Mouse (Mus musculus) megakaryocyte-erythroid progenitor cell, adult 5 weeks (primary cell): ENCODE results near the gene Rara. TPM values are rescaled to one million over a fixed set of nuclear protein-coding genes. Genes with fewer than 3 reads are reported as not detected.

ENCODE experiments used
- polyA plus RNA-seq: library from polyadenylated mRNA; stranded (reverse); fragments of >175 nt; gene quantifications from 2 replicates; pipeline ENCODE4 v1.2.3, GENCODE M21; 2012

The Rara gene
- polyA plus RNA-seq = 63.7 and 64.3 TPM in 2 replicates

GRCm38 (mm10) chr11:98927438-98928076, at the start of gene Rara:
Rara (plus strand) TSS chr11:98927818.

GRCm38 (mm10) chr11:98907437-98908173, 20.0 kb upstream of the Rara start, which contains the start of gene Cdc6:
Cdc6 (plus strand) TSS chr11:98907801.

GRCm38 (mm10) chr11:98982773-98983133, 55.1 kb downstream of the Rara start, which contains the start of gene Gjd3:
Gjd3 (minus strand) TSS chr11:98983016.

GRCm38 (mm10) chr11:99023500-99024467, 96.2 kb downstream of the Rara start, which contains the start of gene Top2a:
Top2a (minus strand) TSS chr11:99024189.

Other genes starting within 250 kb of the Rara start
- 145 and 178 TPM in 2 replicates for gene Psmd3, start 245.3 kb upstream of the Rara start, polyA plus RNA-seq
- 0.08 and 0.45 TPM in 2 replicates for gene Csf3, start 226.6 kb upstream of the Rara start, polyA plus RNA-seq
- 92.5 and 107 TPM in 2 replicates for gene Med24, start 198.4 kb upstream of the Rara start, polyA plus RNA-seq
- gene Thra, start 187.2 kb upstream of the Rara start, polyA plus RNA-seq = 76.8 and 81.3 TPM in 2 replicates
- gene Nr1d1, start 152.5 kb upstream of the Rara start, polyA plus RNA-seq = 6.6 and 10.2 TPM in 2 replicates
- gene Msl1, start 132.3 kb upstream of the Rara start, polyA plus RNA-seq = 72.9 and 73.6 TPM in 2 replicates
- 35.5 and 41.4 TPM in 2 replicates for gene Casc3, start 122.9 kb upstream of the Rara start, polyA plus RNA-seq
- gene Rapgefl1, start 91.0 kb upstream of the Rara start, polyA plus RNA-seq = 0.75 and 1.0 TPM in 2 replicates
- 24.6 and 26.7 TPM in 2 replicates for gene Wipf2, start 64.2 kb upstream of the Rara start, polyA plus RNA-seq
- 2.5 and 3.2 TPM in 2 replicates for gene Cdc6, start 20.0 kb upstream of the Rara start, polyA plus RNA-seq
- 0.11 TPM in 1 of 2 replicates, not detected in the other for gene Gjd3, start 55.2 kb downstream of the Rara start, polyA plus RNA-seq
- gene Top2a, start 96.4 kb downstream of the Rara start, polyA plus RNA-seq = 17.4 and 24.1 TPM in 2 replicates
- gene Igfbp4, start 113.4 kb downstream of the Rara start, polyA plus RNA-seq = 1,080 and 1,224 TPM in 2 replicates
- gene Tns4, start 161.5 kb downstream of the Rara start, polyA plus RNA-seq = 0.91 and 2.4 TPM in 2 replicates
- 0.24 and 1.8 TPM in 2 replicates for gene Ccr7, start 227.3 kb downstream of the Rara start, polyA plus RNA-seq